Mouse (Mus musculus) brain, adult 10 weeks (tissue): Measurements from ENCODE around the gene Lrrc28. TPM values are rescaled to one million over a fixed set of nuclear protein-coding genes. Genes with fewer than 3 reads are reported as not detected.

Experiments used
- polyA plus RNA-seq: library from polyadenylated mRNA; stranded (reverse); fragments of 350-450 nt; fragmentation: Illumina TruSeq; extraction: RNeasy Lipid Tissue Mini Kit (QIAGEN cat#74804); gene quantifications from one replicate; pipeline ENCODE4 v1.2.3, GENCODE M21; 2015; ENCODE audit warnings: low read depth, low replicate concordance

Gene Lrrc28
- polyA plus RNA-seq, result 24.2 TPM

DNA sequence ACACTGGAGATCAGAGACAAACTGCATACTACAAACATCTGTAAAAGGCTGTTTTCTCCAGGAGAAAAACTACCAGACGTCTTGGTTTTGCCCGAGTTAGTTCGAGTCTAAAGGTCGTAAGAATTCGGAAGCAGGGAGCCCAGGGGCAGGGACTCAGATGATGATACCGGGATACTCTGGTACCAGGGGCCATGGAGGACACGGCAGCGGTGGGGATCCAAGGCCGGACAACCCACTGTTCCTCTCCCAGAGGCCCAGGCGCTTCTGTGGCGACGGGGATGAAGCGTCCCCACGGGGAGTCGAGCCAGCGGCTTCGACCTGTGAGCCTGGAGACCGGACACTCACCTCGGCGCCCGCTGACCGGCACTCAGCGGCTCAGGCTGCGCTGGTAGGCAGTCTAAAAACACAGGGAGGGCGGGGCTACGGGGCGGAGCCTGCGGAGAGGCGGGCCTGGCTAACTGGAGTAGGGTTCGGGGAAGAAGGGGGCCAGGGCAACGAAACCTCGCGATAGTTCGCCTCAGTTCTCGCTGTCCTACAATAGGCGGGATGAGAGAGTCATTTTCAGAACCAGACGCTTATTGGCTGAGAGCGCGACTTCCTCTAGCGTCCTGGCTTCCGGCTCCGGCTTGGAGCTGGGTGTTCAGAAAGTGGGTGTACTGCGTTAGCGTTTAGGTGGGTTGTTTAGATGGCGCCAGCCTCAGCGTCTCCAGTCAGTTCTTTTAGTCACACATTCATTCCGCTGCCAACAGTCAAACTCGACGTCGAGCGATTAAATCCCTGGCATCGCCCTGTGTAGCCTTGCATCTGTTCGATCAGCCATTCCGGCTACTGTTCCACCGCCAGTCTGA is at the start of gene Lrrc28:
Lrrc28 (minus strand) TSS at position 436 of the 848 bp plus-strand sequence.

GRCm38 (mm10) chr7:67647277-67647676 is 2.2 kb upstream of the Lrrc28 start, which contains the start of gene Ttc23:
TSS of gene Ttc23 (plus strand) at chr7:67647410.

Other genes with a start within 250 kb of the Lrrc28 start
- gene Ttc23, start 2.1 kb upstream of the Lrrc28 start, polyA plus RNA-seq, result 4.3 TPM
- 13.6 TPM for gene Synm, start 114.5 kb upstream of the Lrrc28 start, polyA plus RNA-seq